Mouse (Mus musculus) natural killer cell, adult 2 months (primary cell): ENCODE measurements around the gene Bcas3.

Experiments used
- DNase-seq, 2 experiments: peaks; one replicate each; pipeline ENCODE4 v3.0.0; 2022; ENCODE audit warnings: low spot score in 2 of 2

Gene Bcas3

GRCm38 (mm10) chr11:85841211-85841681 is 488.3 kb downstream of the Bcas3 start:
- no peak for DNase-seq

- peak; percentile 37 to 53 for DNase-seq
Observed at GRCm38 (mm10) chr11:85841980-85842379, 489.0 kb downstream of the Bcas3 start.

DNA sequence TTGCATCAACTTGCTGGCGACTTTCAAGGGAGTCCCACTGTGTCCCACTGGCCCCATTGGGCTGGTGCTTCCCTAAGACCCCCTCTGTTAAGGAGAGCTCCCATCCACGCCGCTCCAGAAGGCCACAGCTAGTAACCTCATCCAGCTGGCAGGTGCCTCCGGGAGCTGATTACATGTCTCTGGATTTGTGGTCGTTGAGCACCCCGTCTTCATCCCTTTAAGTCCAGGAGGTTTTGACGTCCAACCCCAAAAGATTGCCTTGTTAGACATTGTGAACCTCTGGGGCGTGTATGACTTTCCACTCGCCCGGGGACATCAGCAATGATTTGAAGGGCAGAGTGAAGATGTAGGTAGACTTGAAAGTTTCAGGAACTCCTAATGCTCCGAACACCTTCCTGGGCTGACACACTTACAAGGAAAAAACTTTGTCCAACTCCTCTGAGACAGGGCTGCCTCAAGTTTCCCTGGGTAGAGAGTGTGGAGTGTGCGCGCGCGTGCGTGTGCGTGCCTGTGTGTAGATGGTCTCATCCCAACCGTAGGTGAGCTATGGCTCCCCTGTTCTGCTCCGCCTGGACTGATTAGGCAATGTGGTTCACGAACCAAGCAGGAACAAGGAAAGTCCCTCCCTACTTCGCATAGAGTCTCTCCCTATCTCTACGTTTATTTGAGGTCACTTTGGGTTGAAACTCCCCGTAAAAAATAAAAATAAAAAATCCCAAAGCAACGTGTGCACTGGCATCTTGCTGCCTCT is 489.8 kb downstream of the Bcas3 start:
- DNase-seq, result no peak

- peak; percentile 43 to 63 for DNase-seq
Observed at GRCm38 (mm10) chr11:85843347-85843692, 490.4 kb downstream of the Bcas3 start.

DNA sequence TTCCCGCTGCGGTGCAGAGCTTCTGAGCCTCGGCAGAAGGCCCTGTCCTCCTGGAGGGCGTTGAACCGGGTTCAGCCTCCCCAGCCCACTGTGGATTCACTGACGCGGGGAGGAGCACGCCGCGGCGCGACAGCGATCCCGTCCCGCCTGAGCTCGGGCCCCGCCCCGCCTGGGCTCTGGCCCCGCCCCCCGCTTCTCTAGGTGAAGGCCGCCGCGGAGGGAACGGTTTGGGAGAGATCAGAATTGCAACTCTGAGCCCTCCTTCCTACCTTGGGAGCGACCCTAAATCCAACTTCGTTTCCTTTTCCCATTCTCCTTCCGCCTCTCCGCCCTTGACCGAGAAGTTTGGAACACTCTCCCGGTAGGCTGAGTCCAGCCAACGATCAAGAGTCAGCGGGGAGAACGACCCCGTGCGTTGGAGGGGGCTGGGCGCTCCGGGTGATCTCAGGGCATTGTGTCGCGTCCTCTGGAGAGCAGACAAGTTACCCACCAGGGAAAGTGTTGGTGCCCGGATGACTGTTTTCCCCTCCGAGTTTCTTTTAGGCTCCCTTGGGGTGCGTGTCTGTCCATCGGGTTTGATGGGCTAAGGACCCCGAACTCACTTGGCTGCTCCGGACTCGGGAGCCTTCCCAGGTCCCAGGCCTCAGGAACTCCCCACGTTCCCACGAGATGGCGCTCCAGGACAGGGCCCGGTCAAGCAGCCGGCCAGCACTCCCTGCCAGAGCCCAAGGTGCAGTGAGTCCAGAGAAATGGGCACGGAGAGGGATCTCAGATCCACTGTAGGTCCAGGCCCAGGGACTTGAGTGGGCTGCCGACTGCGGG is 491.4 kb downstream of the Bcas3 start:
- DNase-seq, result peak; percentile 33 to 39

DNA sequence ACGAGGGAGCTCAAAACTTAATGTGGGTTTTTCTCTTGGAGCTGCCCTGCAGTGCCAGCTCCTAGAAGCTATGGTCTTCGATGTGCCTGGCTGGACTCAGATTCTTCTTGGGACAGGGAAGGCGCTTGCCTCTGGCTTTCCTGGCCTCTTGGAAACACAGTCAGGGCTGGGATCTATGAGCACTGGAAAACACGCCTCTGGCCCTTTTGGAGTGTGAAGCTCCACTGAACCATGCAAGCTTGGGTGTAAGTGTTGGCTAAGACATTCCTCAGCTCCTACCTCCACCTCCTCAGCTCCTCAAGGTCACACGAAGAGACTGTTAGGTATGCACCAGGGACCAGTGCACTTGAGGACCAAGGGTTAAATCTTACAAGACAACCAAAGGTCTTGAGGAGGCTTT is 492.0 kb downstream of the Bcas3 start:
- DNase-seq, result no peak

DNA sequence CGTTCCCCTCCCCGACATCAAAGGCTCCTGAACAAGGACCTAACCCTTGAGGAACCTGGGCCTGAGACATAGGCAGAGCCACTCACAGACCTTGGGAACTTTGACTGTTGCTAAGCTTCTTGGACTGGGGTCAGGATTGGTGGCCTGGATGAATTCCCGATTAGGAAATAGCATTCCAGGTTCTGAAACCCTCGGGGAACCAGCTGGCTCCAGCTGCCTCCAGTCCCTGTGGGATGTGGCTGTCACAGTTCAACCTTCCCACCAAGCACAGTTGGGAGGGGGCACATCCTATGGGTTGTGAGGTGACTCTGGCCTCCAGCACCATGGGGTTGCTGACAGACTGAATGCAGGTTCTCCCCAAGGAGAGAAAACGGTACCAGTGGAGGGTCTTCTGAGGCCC is 493.0 kb downstream of the Bcas3 start:
- no peak for DNase-seq

DNA sequence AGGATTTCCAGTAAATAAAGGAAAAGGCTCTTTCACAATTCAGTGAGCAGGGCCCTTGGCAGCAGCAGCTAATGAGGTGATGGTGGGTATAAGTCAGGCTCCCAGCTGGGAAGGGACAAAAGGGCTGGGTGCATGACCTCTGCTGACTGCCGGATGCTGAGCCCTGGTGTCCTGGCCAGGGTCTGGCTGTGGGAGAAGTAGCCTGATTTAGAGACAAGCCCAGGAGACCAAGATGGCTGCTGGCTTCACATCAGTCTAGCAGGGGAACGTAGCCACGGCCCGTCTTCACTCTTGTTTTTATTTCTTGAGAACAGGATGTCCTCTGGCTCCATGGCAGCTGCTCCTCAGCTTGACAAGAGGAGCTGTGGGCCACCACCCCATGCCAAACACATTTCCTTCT is 493.5 kb downstream of the Bcas3 start:
- no peak for DNase-seq

DNA sequence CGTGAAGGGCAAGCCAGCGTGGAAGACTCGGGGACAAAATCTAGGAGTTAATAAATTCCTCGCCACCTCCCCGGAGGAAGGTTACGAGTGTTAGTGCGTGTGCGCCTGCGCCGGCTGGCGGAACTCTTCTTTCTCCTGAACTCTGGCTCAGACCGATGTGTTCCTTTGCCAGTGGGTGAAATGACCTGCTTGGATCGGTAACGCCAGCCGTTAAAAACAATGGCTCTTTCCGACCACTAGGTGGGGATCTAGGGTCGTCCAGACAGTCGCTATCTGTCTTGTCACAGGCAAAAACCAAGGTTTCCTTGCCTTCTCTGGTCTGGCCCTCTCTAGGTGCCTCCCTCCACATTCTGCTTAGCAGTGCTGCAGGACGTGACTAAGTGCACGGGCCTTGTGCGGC is 496.1 kb downstream of the Bcas3 start:
- DNase-seq, result peak; percentile 39 to 50

- no peak for DNase-seq
Observed at GRCm38 (mm10) chr11:85850233-85850632, 497.3 kb downstream of the Bcas3 start, which contains the start of gene Gm11444. Gm11444 (minus strand) TSS chr11:85850333.

GRCm38 (mm10) chr11:85850758-85851157 is 497.8 kb downstream of the Bcas3 start:
- no peak for DNase-seq

GRCm38 (mm10) chr11:85857997-85858698 is 505.2 kb downstream of the Bcas3 start:
- no peak for DNase-seq

- no peak for DNase-seq
Observed at GRCm38 (mm10) chr11:85864363-85864762, 511.4 kb downstream of the Bcas3 start.
